Mouse (Mus musculus) ovary, postnatal 14 days (tissue): ENCODE results near the gene Mettl26.

ENCODE experiments used
- DNase-seq: peaks from one replicate; pipeline ENCODE4 v3.0.0; 2022; ENCODE audit warnings: low spot score

The Mettl26 gene

DNA sequence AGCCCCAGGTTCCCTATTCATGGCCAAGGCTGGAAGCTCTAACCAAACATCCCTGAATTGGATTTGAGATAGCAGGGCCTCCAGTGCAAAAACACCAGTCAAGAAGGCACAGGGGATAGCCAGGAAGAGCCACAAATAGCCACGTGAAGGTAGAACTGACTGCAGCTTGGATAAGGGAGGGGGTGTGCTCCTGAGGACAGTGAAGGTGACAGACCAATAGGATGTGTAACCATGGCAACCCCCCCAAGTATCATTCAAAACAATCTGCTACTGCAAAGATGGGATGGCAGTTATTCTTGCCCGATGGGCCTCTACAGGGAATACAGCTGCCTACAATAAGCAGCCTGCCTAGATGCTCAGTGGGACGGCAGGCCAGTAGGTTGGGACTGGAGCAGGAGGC, 37.3 kb upstream of the Mettl26 start:
- no peak for DNase-seq

- DNase-seq: no peak
These were observed 36.0 kb upstream of the Mettl26 start for GRCm38 (mm10) chr17:25838904-25839303.

- DNase-seq: no peak
These were observed 35.2 kb upstream of the Mettl26 start for GRCm38 (mm10) chr17:25839455-25840235.

DNA sequence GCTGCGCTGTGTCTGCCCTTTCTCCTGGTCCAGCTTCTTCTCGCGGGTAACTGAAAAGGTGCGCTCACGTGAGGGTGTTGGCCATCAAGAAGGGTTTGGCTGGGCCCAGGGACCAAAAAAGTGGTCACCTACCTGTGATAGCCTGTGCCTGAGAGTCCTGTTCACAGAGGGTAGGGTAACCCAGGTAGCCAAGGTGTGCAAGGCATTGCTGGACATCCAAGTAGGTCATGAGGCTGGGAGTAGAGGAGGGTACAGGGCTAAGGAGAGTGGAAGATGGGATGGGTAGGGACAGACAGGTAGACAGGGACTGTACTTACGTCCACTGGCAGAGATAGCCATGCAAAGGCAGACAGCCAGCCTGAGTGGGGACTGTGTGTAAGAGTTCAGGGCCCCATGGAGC, 34.4 kb upstream of the Mettl26 start:
- DNase-seq: no peak

DNA sequence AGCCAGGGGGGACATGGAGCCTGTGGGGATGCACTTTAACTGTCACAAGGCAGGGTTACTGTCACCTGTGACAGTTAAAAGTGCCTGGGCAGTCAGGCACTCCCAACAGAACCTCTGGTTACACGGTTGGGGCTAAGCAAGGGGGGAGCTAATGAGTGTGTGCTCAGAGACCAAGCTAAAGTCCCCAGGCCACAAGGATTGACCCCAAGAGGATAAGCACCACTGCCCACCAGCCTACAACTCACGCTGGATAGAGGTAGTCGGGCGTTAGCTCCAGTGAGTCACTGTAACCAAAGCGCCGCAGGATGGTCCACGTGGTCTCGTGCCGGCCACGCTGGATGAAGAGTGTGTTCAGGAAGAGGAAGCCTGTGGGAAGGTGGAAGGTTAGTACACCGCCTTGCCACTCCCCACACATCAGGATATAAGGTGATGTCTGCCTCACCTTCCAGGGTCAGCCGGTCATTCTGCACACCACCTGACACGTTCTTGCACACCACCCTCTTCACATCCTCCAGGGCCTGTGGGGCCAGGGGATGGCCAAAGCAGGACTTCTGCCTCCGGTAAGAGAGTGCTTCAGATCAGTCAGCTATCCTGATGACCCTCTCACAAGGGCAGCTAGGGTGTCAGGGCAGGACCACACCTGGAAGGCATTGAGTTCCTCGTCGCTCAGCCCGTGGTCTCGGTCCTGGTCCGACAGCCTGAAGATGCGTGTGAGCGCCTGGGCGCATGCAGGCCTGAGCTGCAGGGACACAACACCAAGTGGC, 33.6 kb upstream of the Mettl26 start, which contains the start of gene Gm20683:
Gene Gm20683 (minus strand): TSS at position 647 of the 764 bp plus-strand sequence.
- no peak for DNase-seq

- no peak for DNase-seq
These were observed 32.4 kb upstream of the Mettl26 start for GRCm38 (mm10) chr17:25842509-25842908.

DNA sequence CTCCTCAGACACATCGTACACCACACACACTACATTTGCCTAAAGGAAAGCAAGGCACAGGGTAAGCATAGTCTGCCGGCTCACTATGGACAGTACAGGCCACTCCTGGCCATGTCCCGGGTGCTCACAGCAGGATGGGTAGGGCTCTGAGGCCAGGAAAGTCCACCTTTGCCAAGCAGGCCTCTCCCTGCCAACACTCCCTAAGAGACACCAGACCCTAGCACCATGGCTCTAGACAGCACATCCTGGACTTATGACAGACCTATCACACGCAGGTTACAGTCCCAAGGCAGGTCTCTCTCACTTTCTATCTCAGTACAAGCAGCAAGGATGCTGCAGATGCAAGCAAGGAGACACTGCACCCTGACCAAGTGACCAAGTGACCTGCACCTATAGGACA, 31.8 kb upstream of the Mettl26 start:
- DNase-seq: no peak

DNA sequence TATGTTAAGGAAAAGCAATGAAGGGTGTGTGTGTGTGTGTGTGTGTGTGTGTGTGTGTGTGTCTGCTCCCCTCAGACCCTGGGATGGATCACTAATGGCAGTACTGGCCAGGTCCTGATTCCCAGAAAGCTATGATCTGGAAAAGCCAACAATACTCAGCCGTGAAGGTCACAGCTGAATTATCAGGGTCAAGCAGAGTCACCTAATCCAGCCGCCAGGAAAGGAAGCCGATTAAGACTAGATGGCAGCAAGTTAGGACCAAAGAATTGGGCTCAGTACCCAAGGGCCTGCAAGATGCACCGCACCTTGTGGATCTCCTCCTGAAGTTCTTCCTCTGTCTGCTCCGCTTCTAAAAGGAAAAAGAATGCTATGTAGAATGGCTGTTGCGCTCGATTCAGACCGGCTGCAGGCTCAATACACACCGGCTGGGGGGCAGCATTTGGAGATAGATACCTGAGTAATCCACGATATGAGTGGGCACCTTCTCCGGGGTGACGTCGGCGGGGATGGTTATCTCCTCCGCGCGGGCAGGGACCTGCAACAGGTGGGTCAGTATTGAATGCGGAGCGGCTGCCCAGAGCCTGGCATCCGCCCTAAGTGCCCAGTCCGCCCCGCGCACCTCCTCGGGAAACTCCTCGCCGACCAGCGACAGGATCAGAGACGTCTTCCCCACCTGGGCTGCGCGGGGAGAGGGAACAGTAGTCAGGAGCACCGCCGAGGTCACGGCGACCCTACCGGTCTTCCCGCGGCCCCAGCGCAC, 31.1 kb upstream of the Mettl26 start:
- DNase-seq: no peak

DNA sequence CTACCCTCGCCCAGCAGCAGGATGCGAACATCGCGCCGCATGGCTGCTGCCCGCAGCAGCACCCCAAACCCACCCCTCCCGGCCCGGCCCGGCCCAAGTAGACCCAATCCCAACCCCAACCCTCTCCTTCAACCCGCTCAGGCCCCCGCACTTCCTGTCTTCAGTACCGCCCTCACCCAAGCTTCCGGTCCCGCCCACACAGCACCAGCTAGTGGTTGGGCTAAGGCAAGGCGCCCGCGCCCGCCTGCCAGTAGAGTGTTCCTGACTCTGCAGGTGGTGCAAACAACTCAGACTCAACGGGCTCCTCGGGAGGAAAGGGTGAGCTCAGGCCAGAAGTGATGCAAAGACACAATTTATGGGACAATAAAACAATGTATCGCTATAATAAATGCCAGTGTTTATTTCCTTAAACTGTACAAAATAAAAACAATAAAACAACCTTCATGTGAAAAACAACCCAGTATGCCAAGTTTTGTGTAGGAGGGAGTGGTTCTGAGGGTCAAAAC, 30.4 kb upstream of the Mettl26 start, which contains the start of gene Rhot2:
Gene Rhot2 (minus strand): TSS at position 456 of the 506 bp plus-strand sequence.
- peak; percentile 85 for DNase-seq

- no peak for DNase-seq
These were observed 14.6 kb upstream of the Mettl26 start for GRCm38 (mm10) chr17:25860229-25860628.

- DNase-seq: peak; percentile 86
These were observed 13.8 kb upstream of the Mettl26 start, which contains the start of gene Wdr90 for GRCm38 (mm10) chr17:25860832-25861703. Wdr90 (minus strand) TSS chr17:25861501.

DNA sequence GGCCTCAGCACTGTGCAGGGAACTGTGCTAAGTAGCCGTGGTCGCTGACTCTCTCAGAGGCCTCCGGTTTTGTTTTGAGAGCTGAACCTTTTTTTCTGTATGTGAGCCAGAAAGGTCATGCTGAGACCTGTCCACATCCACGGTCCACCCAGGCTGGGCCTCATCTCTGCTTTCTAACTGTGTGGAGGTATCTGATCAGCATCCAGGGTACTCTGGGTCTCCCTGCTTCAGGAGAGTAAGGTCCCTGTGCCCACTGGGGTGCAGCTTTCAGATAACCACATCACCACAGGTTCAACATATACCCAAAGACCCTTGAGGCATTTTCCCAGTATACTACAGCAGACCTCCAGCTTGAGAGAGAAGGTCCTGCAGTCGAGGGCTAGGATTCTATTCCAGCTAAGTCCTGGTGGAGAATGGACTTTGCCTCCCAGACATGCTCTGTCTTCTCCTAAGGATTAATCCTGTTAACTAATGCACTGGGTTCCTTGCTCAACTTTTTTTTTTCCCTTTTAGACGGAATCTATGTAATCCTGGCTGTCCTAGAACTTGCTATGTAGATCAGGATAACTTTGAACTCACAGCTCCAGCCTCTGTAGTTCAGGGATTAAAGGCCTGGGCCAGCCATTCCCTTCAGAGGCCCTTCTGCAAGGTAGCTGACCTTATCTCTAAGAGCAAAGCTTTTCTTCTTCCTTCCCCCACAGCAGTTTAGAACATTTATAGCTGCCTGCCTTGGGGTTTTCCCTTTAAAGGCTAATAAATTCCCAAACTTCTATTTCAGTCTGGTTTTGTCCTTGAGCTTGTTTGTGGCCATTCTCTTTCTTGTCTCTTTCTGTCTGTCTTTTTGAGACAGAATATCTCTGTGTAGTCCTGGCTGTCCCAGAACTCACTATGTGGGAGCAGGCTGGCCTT, 12.9 kb upstream of the Mettl26 start:
- no peak for DNase-seq

DNA sequence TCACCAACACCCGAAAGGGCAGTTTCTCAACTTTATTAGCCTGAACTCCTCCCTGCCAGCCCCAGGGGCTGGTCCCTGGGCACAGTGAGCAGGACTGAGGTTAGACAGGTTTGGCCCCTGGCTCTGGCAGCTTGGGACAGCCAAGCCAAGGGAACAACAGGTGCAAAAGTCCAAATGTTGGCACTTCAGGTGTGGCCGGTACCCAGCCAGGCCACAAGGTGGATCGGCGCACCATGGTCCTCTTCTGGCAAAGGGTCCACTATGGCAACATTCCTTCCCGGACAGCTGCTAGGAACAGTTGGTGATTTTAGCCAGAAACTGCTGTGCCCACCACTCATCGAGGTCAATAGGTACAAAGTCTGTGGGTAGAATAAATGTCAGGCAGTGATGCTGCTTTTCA, 11.2 kb upstream of the Mettl26 start:
- DNase-seq: no peak

DNA sequence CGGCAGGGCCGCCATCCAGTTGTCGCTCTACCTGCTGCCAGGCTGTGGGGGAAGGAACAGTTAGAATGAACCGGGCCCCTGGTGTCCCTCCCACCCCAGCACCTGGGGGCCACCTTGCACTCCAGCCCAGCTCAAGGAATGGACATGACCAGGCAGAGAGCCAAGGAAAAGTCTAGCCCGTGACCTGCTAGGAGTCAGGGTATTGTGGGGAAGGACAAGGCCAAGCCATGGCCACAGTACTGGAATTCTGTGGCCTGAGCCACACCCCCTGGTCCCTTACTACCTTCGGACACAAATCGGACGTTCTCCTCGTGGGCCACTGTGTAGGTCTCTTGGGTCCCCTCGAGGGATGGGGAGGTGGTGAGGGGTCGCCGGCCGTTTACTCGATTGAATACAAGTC, 10.6 kb upstream of the Mettl26 start:
- no peak for DNase-seq

DNA sequence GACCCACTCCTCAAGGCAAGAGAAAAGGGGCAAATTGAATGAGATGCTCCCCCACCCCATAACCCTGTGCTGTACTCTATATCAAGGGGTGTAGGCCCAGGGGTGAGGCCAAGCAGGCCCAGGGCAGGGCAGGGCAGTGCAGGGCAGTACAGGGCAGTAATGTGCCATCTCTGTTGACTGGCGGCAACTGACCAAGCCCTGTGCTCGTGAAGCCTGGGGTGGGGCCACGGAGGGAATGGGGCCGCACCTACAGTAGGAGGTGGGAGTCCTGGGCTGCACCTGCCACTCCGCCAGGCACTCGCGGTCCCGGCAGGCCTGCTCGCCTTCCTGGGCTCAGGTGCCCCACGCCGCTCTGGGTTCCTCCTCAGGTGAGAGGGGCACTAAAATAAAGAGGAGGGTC, 9.6 kb upstream of the Mettl26 start:
- DNase-seq: no peak

GRCm38 (mm10) chr17:25866172-25866571, 8.7 kb upstream of the Mettl26 start:
- no peak for DNase-seq

DNA sequence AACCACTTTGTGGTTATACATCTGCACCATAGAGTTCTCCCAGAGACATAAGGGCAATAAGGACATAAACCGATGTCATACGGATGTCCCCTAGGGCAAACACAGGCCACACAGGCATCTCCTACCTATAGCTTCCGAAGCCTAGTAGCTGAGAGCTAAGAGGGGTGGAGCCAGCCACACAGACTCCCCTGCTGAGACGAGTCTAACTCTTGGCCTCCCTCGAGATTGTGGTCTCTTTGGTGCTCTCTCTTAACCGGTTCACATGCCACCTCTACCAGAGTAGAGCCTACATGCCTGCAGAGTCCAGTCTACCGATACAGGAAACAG, 7.4 kb upstream of the Mettl26 start:
- DNase-seq: no peak

- DNase-seq: peak; percentile 65
These were observed 6.9 kb upstream of the Mettl26 start for GRCm38 (mm10) chr17:25867836-25868600.

DNA sequence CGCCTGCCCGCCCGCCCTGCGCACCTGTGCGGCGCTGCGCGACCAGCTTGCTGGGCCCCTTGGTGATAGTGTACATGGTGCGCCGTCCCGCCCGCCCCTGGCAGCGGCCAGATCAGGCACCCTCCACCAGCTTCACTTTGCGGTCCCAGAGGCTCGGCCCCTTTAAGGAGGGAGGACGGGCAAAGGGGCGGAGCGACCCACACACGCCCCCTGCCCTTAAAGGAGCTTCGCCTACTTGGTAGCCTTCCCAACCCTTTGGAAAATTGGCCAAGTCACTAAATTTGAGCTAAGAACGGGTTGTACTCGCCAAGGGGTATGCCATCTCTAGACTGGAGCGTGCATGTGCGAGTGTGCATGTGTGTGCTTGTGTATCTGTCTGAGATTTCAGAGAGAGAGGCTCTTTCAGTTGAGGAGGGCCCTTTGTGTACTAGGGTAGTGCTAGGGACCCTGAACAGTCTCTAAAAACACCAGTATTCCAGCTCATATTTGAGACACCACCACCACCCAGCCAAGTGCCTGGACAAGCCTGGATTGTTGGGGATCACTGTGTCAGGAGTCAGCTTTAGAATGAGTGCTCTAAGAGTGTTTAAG, 6.2 kb upstream of the Mettl26 start, which contains the start of gene Mcrip2:
Gene Mcrip2 (minus strand): TSS at position 164 of the 591 bp plus-strand sequence.
- DNase-seq: peak; percentile 70
